Mouse (Mus musculus) liver, adult 2 months (tissue): ENCODE measurements around the gene Tmem150b.
A peak's percentile ranks its signal among the peaks of the same experiment; 100 is the strongest.

Experiments
- CTCF ChIP-seq: fragments of 200-500 bp; IDR thresholded peaks from 2 replicates; pipeline ENCODE4 v1.5.1; 2011; ENCODE audit warnings: low read depth, low read length, control low read depth
- POLR2A ChIP-seq: fragments of 200-500 bp; IDR thresholded peaks from 2 replicates; pipeline ENCODE4 v1.6.1; 2011; ENCODE audit warnings: low read length, control low read depth; ENCODE audit not compliant: insufficient read depth; ENCODE audit errors: extremely low read depth

DNA sequence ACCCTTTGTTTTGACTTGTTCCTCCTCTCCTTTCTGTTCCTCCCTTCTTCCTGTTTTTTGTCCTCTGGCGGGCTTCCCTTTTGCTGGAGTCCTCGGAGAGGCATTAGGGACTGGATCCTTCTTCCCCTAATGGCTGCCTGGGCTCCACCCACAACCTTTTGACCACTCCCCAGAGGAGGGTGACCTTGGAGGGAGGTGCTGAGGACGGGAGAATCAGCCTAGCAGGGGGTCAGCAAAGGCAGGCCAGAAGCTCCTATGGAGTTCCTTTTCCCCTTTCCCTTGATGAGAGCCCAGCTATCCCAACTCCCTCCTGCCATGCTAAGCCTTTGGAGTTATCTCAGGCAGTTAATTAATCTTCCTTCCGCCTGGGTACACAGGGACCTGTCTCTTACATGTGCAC is 16.1 kb upstream of the Tmem150b start:
- TF ChIP-seq POLR2A: 0 out of 2 replicates have a peak, but pooled peaks have one; percentile 7
- no peak for TF ChIP-seq CTCF
